Mouse (Mus musculus) gastrocnemius, adult 8-10 months (tissue): ENCODE results near the gene Gm12166. TPM values are rescaled to one million over a fixed set of nuclear protein-coding genes. Genes with fewer than 3 reads are reported as not detected.
"Not testable (repeated sequence)": the region's sequence is repeated elsewhere in the genome, so short reads cannot be mapped to it uniquely, and the experiment has no call there.

Source experiments
- DNase-seq, 2 experiments: peaks; one replicate each; pipeline ENCODE4 v3.0.0; 2022; ENCODE audit warnings: low spot score in 2 of 2
- total RNA-seq, 4 experiments: library from RNA; stranded (reverse); gene quantifications; 2 replicates each; pipeline ENCODE4 v1.2.4; 2022

Gm12166 gene
- 1 to 10 TPM in 2 of 4 experiments, under 1 TPM in 1, not detected in 1; 0.86 to 1.9 (median 1.2) TPM for total RNA-seq

DNA sequence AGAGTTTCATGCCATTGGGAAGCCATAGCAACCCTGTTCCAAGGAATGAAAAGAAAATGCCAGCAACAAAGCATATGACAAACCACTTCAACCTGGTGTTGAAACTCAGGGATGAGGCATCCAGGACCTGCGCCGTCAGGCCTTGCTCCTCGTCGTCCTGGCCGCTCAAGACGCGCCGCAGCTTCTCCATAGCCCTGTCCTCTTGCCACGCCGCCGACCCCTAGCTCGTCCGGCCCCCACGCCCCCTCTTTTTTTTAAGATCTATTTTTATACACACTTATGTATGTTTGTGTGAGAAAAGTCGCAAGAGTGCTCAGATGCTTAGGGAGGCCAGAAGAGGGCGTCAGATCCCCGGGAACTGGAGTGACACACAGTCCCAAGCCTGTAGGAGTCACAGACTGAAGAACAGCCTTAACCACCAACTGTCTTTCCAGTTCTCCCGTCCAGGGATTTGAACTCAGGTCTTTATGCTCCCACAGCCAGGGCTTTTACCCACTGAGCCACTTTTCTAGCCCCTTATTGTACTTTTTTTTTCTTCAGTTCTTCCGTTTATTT is at the start of gene Gm12166:
Gene Gm12166, minus strand, starts transcription at position 217 of the 555 bp plus-strand sequence.
- not testable (repeated sequence) for DNase-seq

DNA sequence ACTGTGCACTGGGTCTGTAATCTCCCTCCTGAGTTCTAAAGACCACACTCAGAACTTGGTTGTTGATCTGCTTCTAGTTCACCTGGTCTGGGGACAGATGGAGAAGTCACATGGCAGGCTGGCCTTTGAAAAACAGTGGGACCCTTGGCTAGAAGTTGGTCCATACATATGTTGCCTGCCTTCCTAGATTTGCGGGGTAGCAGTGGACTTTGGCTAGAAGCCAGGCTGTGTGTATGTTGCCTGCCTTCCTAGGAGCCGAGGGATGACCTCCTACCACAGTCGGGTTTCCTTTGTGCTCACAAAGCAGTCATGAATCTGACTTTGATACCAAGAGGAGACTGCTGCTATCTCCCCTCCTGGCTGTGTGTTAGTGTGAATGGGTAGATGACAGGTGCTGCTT is 44.9 kb upstream of the Gm12166 start:
- no peak for DNase-seq

DNA sequence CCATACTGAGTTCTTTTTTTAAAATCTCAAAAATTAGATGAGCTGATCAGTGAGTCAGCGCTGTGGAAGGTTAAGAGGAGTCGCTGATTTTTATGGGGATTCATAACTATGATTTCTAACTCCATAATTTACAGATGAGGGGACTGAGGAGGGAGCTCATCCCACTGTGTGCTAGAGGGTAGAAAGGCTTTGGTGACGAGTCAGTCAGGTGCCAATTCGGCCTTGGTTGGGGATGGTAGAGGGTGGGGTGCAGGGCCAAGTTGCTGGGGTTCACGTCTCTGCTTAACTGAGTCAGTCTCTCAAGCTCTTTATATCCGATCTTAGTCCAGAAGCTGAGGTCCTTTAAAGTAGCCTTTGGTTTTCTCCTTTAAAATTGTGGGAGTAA is 44.1 kb upstream of the Gm12166 start:
- DNase-seq, result no peak

DNA sequence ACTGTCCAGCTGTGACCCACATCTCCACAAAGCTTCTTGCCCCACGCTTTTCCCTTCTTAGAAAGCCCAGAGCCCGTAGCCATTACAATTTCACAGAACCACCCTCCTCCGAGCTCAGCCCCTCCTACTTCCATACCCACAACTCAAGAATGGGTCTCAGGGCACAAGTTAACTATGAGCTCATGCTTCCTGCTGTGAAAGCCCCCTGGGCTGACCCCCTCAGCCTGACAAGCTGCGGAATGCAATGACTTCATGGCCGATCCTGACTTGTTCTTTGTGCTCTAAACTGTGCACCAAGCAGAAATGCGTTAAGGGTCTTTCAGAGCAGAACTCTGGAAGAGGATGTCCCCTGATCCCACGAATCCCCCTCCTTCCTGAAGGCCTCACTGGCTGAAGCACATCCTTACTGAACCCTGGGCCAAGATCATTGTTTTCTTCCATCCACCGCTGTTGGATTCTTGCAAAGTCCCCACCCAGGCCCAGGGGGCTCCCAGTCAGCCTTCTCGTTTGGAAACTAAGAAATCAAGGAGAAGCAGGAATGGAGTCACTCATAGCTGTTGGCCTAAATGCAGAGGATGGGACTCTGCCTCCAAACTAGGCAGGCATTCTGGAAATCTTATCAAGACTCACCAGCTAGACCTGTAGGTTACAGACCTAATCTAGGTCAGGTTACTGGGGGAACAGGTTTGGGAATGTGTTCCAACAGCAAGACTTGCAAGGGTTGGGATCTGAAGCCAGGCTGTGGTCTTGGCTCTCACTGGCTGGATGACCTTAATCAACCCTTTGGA is 43.5 kb upstream of the Gm12166 start:
- peak; percentile 50 to 59 for DNase-seq

DNA sequence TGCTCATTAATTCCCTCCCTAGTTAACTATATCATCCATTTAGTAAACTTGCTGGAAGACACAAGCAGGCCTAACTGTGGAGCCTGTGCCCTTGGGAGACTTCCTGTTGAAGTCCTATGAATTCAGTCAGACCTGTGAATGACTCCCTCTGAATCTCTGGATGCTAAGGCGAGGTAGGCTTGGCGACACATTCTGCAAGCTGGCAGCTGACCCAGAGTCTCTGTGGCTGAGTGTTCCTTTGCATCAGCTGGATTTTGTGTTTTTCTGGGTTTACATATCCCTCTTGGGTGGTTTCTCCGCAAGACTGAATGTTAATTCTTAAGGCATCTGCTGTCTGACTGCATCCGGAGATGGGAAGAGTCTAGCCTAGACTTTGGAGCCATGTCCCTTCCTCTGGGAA is 40.0 kb upstream of the Gm12166 start:
- DNase-seq, result no peak

DNA sequence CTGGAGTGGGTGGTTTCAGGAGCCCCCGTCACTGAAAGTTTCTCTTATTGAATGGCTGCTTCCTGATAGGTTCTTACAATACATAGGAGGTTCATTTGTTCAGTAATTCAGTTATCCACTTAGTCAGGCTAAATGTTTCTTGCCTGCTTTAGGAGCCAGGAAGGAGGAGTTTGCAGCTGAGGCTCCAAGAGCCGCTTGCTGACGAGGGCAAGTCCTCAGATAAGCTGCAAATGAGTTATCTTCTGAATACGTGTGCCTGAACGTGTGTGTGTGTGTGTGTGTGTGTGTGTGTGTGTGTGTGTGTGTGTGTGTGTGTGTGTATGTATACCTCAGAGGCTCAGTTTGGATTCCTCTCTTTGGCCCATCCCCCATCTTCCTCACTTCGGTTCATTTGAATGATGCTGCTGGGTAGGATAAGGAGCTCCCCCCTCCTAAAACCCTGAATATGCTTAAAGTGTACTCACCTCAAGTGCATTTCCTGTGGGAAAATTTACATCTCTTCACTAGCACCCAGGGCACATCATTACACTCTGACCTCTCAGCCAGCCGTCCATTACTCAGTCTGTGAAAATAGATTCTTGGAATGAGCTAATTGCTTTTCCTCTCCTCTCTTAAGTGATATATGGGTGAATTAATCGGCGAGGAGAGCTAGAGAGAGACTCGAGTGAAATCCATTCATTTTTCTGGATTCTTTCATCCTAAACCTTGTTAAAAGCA is 39.0 kb upstream of the Gm12166 start:
- no peak for DNase-seq

DNA sequence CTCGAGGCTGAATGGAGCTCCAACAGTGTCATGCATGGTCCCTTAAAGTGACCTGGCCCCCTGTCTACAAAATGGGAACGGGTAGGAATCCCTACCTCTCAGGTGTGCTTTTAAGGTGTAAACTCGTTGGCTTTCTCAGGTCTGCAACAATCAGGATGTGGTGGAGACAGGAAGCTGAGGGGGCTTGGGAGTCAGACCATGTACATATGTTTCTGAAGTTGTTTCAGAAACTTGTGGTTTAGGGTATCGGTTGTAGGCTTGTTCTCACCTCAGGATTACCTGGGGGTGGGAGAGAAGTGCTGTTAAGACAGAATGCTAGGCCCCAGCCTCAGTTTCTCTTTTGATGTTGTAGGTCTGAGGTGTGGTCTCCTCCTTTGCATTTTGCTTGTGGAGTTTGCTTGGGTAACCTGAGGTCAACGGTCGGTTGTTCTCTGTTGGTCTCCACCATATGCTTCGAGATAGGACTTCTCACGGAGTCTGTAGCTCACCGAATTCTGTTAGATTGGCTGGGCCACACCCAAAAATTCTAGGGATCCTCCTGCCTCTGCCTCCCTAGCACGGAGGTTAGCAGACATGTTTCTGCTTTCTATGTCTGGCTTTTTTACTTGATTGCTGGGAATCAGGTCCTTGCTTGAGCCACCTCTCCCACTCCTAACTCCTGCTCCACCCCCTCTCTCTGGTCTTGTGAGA is 38.1 kb upstream of the Gm12166 start:
- DNase-seq, result no peak

DNA sequence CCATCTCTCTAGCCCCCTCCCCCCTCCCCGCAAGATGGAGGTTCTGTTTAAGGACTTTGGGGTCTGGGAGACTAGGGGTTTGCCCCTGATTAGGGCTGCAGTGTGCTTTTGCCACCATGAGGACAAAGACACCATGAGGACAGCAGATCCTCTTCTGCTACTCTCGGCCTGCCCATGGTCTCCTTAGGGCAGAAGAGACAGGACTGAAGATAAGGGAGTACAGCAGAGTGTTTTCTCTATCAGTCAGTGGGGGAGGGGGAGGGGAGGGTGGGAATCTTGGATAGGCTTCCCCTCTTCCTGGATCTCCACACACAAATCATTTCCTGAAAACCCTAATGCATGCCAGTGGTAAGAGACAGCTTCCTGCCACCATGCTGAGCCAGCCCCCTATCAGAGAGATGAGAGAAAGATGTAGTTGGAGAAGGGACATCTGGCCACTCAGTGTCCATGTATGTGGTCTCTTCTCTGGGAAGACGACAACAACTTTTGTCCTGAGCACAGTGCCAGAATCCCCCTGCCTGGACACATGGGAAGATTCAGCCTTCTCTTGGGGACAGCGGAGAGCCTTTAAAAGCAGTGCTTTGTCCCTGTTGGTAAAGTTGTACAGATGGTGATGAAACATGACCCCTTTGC is 37.1 kb upstream of the Gm12166 start:
- no peak for DNase-seq

DNA sequence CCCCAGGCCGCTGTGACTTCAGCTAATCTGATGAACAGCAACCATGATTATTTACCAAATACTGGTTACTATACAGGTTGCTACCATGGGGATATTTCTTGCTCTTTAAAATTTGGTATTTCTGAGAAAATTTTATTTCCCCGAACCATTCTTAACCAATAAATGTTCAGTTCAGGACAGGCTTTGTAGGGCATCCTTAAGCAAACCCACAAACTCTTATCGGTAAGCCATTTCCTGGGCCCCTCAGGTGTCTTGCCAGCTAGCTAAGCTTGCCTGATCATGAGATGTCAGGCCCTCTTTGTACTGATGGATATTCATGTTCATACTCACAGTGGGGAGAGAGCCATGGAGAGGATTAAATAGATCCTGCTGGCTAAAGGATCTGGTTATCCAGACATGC is 34.3 kb upstream of the Gm12166 start:
- no peak for DNase-seq

DNA sequence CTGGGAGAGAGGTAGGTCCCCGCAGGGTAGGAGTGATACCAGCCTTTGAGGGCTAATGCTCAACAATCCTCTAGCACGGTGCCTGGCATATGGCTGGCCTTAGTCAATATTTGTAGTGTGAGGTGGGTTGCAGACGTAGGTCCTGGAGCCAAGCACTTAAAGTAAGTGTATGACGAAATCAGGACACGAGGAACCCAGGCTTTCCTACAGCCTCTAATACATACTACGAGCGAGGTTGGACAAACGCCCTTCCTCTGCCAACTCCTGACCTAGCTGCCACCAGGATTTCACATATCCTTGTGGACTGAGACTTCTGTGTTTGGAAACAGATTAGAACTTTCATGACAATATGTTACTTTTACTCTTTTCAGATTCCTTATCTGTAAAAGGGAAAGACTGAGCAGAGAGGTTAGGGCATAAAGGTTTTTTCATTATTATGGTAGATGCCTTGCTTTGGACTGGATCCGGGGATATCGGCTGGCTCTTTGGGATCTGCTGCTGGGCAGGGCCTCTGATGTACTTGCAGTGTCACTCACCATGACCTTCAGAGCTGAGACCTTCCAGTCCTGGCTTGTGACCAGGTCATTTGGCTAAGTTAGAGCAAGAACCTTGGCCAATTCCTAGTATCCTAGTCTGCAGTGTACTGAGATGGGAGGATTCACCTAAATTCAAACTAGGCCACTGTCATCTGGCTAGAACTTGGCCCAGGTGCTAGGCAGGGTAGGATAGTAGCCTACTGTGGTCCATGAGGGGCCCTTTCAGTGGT is 33.5 kb upstream of the Gm12166 start:
- DNase-seq, result no peak

DNA sequence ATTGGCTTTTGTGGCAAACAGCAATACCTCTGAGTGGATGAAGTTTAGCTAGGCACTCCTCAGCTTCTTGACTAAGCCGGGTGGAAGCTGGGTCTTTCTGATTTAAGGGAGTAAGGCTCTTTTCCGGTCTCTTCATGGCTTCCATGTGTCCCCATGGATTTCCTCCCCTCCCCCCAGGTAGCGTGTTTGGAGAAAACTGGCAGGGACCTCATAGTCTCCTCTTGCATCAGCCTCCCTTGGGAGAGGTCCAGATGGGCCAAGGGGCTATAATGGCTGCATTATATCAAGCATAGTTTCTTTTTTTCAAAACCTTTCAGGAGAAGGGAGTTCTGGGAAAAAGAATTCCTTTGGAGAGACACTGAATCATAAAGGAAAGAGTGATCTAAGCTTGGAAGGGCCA is 32.4 kb upstream of the Gm12166 start:
- no peak for DNase-seq

DNA sequence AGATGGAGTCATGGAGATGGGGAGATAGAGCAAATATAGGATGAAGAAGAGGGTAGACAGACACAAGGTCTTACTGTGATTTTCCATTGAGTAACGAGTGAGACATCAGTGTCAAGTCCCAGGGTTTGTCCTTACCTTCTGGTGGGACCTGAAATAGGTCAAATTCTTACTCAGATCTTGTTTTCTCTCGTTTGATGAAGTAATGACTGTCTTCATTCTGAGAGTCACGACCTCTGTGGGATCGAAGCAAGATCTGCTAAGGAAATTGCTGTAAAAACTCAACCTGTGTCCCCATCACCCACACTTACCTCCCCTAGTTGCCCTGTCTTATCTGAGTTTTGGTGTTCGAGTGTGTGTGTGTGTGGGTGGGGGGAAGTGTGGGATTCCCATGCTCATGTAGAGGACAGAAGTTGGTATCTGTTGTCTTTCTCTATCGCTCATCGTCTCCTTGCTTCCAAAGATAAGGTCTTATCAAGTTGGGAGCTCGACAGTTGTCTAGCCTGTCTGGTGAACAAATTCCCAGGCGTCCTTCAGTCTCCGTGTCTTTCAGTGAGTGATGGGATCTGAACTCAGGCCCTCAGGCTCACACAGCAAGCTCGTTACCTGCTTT is 31.8 kb upstream of the Gm12166 start:
- DNase-seq, result no peak

DNA sequence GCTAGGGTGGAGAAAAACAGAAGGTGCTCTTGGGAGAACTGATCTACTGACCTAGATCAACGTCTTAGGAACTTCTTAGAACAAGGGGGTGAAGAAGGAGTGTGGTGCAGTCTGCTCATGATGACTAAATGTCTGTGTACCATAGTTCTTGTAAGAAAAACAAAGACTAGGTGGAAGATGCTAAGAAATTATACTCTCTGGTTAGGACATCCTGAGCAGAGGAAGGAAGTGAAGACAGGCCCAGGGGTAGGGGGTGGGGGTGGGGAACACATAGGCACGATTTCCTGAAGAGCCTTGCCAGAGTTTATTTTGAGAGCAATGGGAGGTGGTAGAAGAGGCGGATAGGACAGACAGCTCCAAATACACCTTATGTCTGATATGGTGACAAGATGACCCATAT is 31.3 kb upstream of the Gm12166 start:
- no peak for DNase-seq

DNA sequence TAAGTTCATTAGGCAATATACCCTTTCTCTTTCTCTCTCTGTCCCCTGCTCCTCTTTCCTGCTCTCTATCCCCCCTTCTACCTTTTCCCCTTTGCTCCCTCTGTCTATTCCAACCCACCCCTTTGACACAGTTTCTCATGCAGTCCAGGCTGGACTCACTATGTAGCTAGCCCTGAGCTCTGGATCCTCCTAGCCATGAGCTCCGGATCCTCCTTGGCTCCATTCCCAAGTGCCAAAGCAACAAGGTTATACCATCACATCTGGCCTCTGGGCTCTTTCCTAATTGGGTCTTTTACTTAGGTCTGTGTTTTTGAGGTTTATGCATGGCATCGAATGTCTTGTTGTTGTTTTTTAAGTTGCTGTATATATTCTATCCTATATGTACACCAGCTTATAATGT is 29.0 kb upstream of the Gm12166 start:
- DNase-seq, result no peak

DNA sequence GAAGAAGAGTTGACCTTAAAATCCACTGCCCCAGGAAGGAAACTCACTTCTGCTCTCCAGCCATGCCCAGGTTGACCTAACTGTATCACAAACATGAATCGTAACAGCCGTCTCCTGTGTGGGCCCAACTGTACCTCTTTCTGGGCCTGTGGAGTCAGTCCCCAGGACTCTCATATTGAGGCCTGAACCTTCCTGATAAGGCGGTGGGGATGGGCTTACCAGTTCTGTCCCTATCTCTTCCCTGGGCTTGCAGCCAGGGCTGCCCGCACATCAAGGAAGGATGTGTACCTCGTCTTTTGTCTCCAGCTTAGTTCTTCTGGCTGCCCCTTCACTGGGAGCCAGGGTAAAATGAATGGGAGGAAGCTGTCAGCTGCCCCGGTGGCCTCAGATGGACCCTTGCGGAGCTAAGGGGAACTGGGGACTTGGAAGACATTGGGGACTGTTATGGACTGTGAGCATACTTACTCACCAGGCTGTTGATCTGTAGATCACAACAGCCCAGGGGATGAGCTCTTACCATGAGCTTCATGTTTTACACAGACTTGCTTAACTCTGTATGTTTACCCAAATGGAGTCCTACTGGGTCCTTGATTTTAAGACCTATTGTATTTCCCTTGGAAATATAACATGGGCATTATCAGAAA is 25.7 kb upstream of the Gm12166 start:
- DNase-seq, result no peak

DNA sequence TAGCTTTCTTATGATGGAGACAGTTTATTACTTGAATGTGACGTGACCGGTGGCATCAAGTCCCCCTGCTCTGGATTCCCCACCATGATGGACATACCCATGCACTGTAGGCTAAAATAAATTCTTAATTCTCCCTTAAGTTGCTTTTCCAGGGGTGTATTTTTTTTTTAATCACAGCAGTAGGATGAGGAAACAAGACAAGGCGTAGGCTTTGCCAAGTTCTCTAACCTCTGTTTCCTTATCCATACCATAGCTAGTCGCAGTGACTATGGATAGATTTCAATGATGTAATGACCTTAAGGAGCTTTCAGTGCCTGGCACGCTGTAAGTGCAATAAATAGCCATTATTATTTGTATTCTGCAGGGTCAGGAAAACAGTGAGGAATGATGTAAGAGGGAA is 25.2 kb upstream of the Gm12166 start:
- DNase-seq, result no peak

DNA sequence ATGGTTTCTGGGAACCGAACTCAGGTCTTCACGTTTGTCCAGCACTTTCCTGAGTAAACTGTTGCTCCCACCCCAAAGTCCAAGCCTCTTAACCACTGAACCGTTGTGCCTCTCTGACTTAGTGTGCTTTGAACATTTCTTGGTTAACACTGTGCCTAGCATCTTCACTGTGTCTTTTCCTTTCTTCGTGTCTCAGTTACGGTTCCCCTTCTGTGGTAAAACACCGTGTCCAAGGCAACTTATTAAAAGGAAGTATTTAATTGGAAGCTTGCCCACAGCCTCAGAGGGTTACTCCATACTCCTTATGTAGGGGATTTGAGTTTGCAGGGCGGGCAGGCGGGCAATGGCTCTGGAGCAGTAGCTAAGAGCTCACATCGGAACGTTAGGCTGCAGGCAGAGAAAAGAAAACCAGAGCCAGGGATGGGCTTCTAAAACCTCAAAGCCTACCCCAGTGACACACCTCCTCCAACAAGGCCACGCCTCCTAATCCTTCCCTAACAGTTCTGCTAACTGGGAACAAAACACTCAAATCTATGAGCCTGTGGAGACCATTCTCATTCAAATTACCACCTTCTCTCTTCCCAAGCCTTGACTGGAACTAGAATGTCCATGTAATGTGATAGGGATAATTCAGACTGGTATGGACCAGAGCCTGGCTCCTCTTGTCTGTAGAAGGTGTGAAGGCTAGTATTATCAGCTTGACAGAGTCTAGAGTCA is 24.5 kb upstream of the Gm12166 start:
- no peak for DNase-seq

DNA sequence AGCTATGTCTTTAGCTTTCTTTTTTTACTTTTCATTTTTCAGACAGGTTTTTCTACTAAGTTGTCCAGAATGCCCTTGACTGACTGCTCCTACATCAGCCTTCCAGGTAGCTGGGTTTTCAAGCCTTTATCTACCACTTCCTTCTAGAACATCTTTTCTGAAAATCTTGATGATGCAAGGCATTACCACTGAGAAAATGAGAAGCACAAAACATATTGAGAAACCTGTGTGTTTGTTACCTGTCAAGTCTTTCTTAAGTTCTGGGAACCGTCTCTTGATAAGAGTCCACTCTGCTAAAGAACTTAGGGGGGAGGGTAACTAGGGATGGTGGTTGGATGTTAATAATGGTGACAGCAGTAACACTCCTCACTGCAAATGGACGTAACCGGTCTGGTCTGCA is 23.4 kb upstream of the Gm12166 start:
- DNase-seq, result no peak
